Comparison of ENCODE assay signal across 23 mouse cellular contexts in genomic region chr12:40082048-40082447, GRCm38 (mm10). TPM values are rescaled to one million over a fixed set of nuclear protein-coding genes. Genes with fewer than 3 reads are reported as not detected.
"Had no signal": no experiment of that assay in that cellular context is flagged by ENCODE, and none has a peak within 500 bp of the region (broad histone marks: within the 10 kb centered on the region; RNA-seq: fewer than 3 reads in every experiment).

No protein-coding gene starts in this region.

- H3K4me1 ChIP-seq: embryonic facial prominence, embryonic 10.5 days; embryonic facial prominence, embryonic 12.5 days; embryonic facial prominence, embryonic 15.5 days; forebrain, embryonic 10.5 days; forebrain, embryonic 15.5 days had no signal

- DNase-seq: cerebellum, adult 2 months; cerebellum, adult 8-10 months; cerebellum, adult 9-11 months; cerebellum, postnatal 25 days; cerebellum, postnatal 36 days; gastrocnemius, adult 2 months; gastrocnemius, postnatal 10 days; gastrocnemius, postnatal 14 days; gastrocnemius, postnatal 25 days; gastrocnemius, postnatal 36 days; heart, adult 11 months; heart, adult 2 months had no signal

- H3K9ac ChIP-seq: embryonic facial prominence, embryonic 12.5 days; embryonic facial prominence, embryonic 13.5 days; embryonic facial prominence, embryonic 15.5 days; forebrain, embryonic 12.5 days; forebrain, embryonic 15.5 days; forebrain, postnatal 0 days had no signal

- H3K36me3 ChIP-seq: embryonic facial prominence, embryonic 10.5 days; embryonic facial prominence, embryonic 12.5 days; embryonic facial prominence, embryonic 13.5 days; embryonic facial prominence, embryonic 15.5 days; forebrain, embryonic 10.5 days; forebrain, embryonic 12.5 days; forebrain, embryonic 15.5 days had no signal

- H3K27me3 ChIP-seq: embryonic facial prominence, embryonic 12.5 days; embryonic facial prominence, embryonic 13.5 days; embryonic facial prominence, embryonic 15.5 days; forebrain, embryonic 12.5 days; forebrain, embryonic 15.5 days had no signal

- H3K4me2 ChIP-seq: embryonic facial prominence, embryonic 12.5 days; embryonic facial prominence, embryonic 13.5 days; embryonic facial prominence, embryonic 15.5 days; forebrain, embryonic 12.5 days; forebrain, embryonic 15.5 days had no signal

- H3K27ac ChIP-seq: embryonic facial prominence, embryonic 10.5 days; embryonic facial prominence, embryonic 12.5 days; embryonic facial prominence, embryonic 13.5 days; embryonic facial prominence, embryonic 15.5 days; forebrain, embryonic 10.5 days; forebrain, embryonic 12.5 days; forebrain, embryonic 15.5 days; gastrocnemius, adult 2 months; heart, adult 2 months had no signal

- H3K9me3 ChIP-seq: embryonic facial prominence, embryonic 10.5 days; embryonic facial prominence, embryonic 12.5 days; embryonic facial prominence, embryonic 13.5 days; embryonic facial prominence, embryonic 15.5 days; forebrain, embryonic 10.5 days; forebrain, embryonic 12.5 days; forebrain, embryonic 15.5 days had no signal

- ATAC-seq: forebrain, embryonic 15.5 days had no signal

- H3K4me3 ChIP-seq: embryonic facial prominence, embryonic 10.5 days; embryonic facial prominence, embryonic 12.5 days; embryonic facial prominence, embryonic 13.5 days; embryonic facial prominence, embryonic 15.5 days; erythroblast, embryonic 14.5 days; forebrain, embryonic 10.5 days; forebrain, embryonic 12.5 days; forebrain, embryonic 15.5 days; gastrocnemius, adult 2 months; heart, adult 2 months had no signal

RNA-seq across cellular contexts. Expression of gene Scin, which starts 52.0 kb away (rescaled TPM):
- polyA plus RNA-seq: embryonic facial prominence, embryonic 10.5 days; forebrain, embryonic 10.5 days; forebrain, embryonic 11.5 days; forebrain, embryonic 14.5 days; forebrain, embryonic 15.5 days had no signal
